Mouse (Mus musculus) heart, adult 2 months (tissue): Measurements from ENCODE around the gene Cd300ld4.

Experiments used
- CTCF ChIP-seq: fragments of 200-600 bp; IDR thresholded peaks from 2 replicates; pipeline ENCODE4 v1.8.1; 2022; ENCODE audit warnings: antibody characterized with exemption, mild to moderate bottlenecking, moderate library complexity
- EP300 ChIP-seq: fragments of 200-500 bp; IDR thresholded peaks from 2 replicates; pipeline ENCODE4 v1.6.1; 2011; ENCODE audit warnings: low read depth, low read length, control low read depth; ENCODE audit not compliant: insufficient read depth
- POLR2A ChIP-seq: fragments of 200-500 bp; IDR thresholded peaks from 2 replicates; pipeline ENCODE4 v1.6.1; 2011; ENCODE audit warnings: mild to moderate bottlenecking, low read depth, low read length, control low read depth; ENCODE audit not compliant: insufficient read depth

DNA sequence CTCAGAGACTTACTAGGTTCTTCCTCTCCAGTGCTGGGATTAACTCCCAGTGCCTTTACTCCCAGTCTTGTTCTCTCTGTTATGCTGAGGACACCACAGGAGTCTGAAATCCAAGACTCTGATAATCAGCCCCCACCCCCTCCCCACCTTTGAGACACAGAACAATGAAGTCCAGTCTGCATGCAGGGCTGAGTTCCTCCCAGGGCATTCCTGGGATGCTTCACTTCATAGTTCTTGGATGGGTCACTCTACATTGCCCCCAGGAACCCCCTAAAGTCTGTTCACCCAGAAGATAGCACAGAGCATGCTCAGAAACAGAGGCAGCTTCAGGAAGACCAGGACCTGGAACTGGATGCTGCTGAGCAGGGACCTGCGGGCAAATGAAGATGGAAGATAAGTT lies 26.2 kb upstream of the Cd300ld4 start:
- TF ChIP-seq CTCF (no peak), EP300 (no peak), POLR2A (no peak)
